Comparison of ENCODE assay signal across 1 mouse cellular context in the genomic region with DNA sequence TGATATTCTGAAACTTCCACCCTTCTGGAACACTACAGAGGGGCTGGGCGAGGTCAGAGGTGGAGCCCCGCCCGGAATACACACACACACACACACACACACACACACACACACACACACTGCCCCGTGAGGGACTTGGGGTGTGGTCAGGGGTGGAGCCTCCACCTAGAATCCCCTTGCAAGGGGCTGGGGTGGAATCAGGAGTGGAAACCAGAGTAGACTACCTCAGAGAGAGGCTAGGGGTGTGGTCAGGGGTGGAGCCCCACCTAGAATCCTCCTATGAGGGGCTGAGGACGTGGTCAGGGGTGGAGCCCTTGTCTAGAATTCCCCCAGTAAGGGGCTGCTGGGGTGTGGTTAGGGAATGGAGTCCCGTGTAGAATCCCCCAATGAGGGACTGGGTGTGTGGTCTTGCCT.
A peak's percentile ranks its signal among the peaks of the same experiment; 100 is the strongest.
TF ChIP-seq lines count a peak whose summit lies in the region.

No protein-coding gene starts in this region.

TF ChIP-seq in CH12.LX, 34 proteins besides CTCF, POLR2A, EP300 and RAD21:
- TF ChIP-seq MYC (IDR thresholded peaks at IDR 0.05; ENCODE audit: low read depth, low read length) (no peak), MXI1 (IDR thresholded peaks at IDR 0.05; ENCODE audit: low read depth, low read length) (0 out of 2 replicates have a peak, but pooled peaks have one; percentile 20), ZMIZ1 (IDR thresholded peaks at IDR 0.05; ENCODE audit: low read depth, low read length) (no peak), ZKSCAN1 (IDR thresholded peaks at IDR 0.05; ENCODE audit: borderline replicate concordance, low read depth, low read length) (no peak), PAX5 (IDR thresholded peaks at IDR 0.05; ENCODE audit: low read length) (no peak), HCFC1 (IDR thresholded peaks at IDR 0.05; ENCODE audit: low read depth, low read length) (no peak), USF2 (conservative IDR thresholded peaks at IDR 0.05; ENCODE audit: low read depth, low read length) (no peak), CHD2 (IDR thresholded peaks at IDR 0.05; ENCODE audit: low read length) (no peak), MAZ (IDR thresholded peaks at IDR 0.05; ENCODE audit: low read depth, low read length) (peak; percentile 68; the same call in 1 of the 2 replicates), TCF12 (IDR thresholded peaks at IDR 0.05; ENCODE audit: low read depth, low read length) (no peak), MAX (IDR thresholded peaks at IDR 0.05; ENCODE audit: low read length) (no peak), POLR2AphosphoS2 (IDR thresholded peaks at IDR 0.05; ENCODE audit: low read depth, low read length) (no peak), USF1 (IDR thresholded peaks at IDR 0.05; ENCODE audit: low read depth, low read length) (no peak), NELFE (IDR thresholded peaks at IDR 0.05; ENCODE audit: low read depth, low read length) (no peak), SIN3A (IDR thresholded peaks at IDR 0.05; ENCODE audit: low read length) (no peak), SMC3 (IDR thresholded peaks at IDR 0.05; ENCODE audit: low read depth, low read length) (no peak), BHLHE40 (IDR thresholded peaks at IDR 0.05; ENCODE audit: low read depth, low read length) (0 out of 2 replicates have a peak, but pooled peaks have one; percentile 4), IRF4 (IDR thresholded peaks at IDR 0.05; ENCODE audit: low read depth, low read length) (no peak), JUND (conservative IDR thresholded peaks at IDR 0.05; ENCODE audit: low read depth, low read length) (no peak), ETS1 (conservative IDR thresholded peaks at IDR 0.05; ENCODE audit: low read depth, low read length) (no peak), ZNF384 (IDR thresholded peaks at IDR 0.05; ENCODE audit: low read depth, low read length) (no peak), ELF1 (IDR thresholded peaks at IDR 0.05; ENCODE audit: low read depth, low read length) (no peak), TBP (conservative IDR thresholded peaks at IDR 0.05; ENCODE audit: low read depth, low read length) (no peak), NRF1 (IDR thresholded peaks at IDR 0.05; ENCODE audit: low read depth, low read length) (no peak), ZC3H11A (IDR thresholded peaks at IDR 0.05; ENCODE audit: low read depth, low read length) (no peak), MEF2A (IDR thresholded peaks at IDR 0.05; ENCODE audit: borderline replicate concordance, low read depth, low read length) (no peak)
